Mouse (Mus musculus) c-Kit-positive CD71-negative TER-119-negative erythroid progenitor cells, embryonic 14.5 days (primary cell): Measurements from ENCODE around the gene Sf3b1.
"Not testable (repeated sequence)": the region's sequence is repeated elsewhere in the genome, so short reads cannot be mapped to it uniquely, and the experiment has no call there.

ENCODE experiments used
- DNase-seq: peaks from one replicate; pipeline ENCODE4 v3.0.0-alpha.2; 2013; ENCODE audit warnings: low read depth

Gene Sf3b1

GRCm38 (mm10) chr1:55028512-55029249 is 1.4 kb upstream of the Sf3b1 start:
- DNase-seq = peak; percentile 53

- DNase-seq = no peak
Measured at GRCm38 (mm10) chr1:55027966-55028365, 685 bp upstream of the Sf3b1 start.

- DNase-seq = no peak
Measured at GRCm38 (mm10) chr1:55026444-55027252, 633 bp downstream of the Sf3b1 start.

- DNase-seq = no peak
Measured at GRCm38 (mm10) chr1:55025656-55026430, 1.4 kb downstream of the Sf3b1 start.

GRCm38 (mm10) chr1:55021907-55022306 is 5.4 kb downstream of the Sf3b1 start:
- DNase-seq = no peak

GRCm38 (mm10) chr1:55012513-55012912 is 14.8 kb downstream of the Sf3b1 start:
- DNase-seq = no peak

- DNase-seq = not testable (repeated sequence)
Measured at GRCm38 (mm10) chr1:55008313-55008712, 19.0 kb downstream of the Sf3b1 start.

- DNase-seq = no peak
Measured at GRCm38 (mm10) chr1:54993581-54993980, 33.7 kb downstream of the Sf3b1 start.

- no peak for DNase-seq
Measured at GRCm38 (mm10) chr1:54986248-54986647, 41.0 kb downstream of the Sf3b1 start.

GRCm38 (mm10) chr1:54985831-54986230 is 41.5 kb downstream of the Sf3b1 start:
- DNase-seq = no peak

- no peak for DNase-seq
Measured at GRCm38 (mm10) chr1:54984154-54984553, 43.1 kb downstream of the Sf3b1 start.

GRCm38 (mm10) chr1:54983339-54983738 is 43.9 kb downstream of the Sf3b1 start:
- DNase-seq = peak; percentile 22

- DNase-seq = no peak
Measured at GRCm38 (mm10) chr1:54982636-54983035, 44.6 kb downstream of the Sf3b1 start.

- DNase-seq = no peak
Measured at GRCm38 (mm10) chr1:54979226-54979984, 47.9 kb downstream of the Sf3b1 start.

GRCm38 (mm10) chr1:54971687-54972404 is 55.4 kb downstream of the Sf3b1 start:
- no peak for DNase-seq

- no peak for DNase-seq
Measured at GRCm38 (mm10) chr1:54966858-54967257, 60.4 kb downstream of the Sf3b1 start.

- DNase-seq = no peak
Measured at GRCm38 (mm10) chr1:54965159-54965995, 61.9 kb downstream of the Sf3b1 start.

- DNase-seq = no peak
Measured at GRCm38 (mm10) chr1:54961724-54962123, 65.6 kb downstream of the Sf3b1 start.

- DNase-seq = no peak
Measured at GRCm38 (mm10) chr1:54960613-54961165, 66.6 kb downstream of the Sf3b1 start.

- DNase-seq = no peak
Measured at GRCm38 (mm10) chr1:54958525-54958924, 68.8 kb downstream of the Sf3b1 start.
